Mouse (Mus musculus) testis, adult 10 weeks (tissue): ENCODE results near the gene Gzmc. TPM values are rescaled to one million over a fixed set of nuclear protein-coding genes. Genes with fewer than 3 reads are reported as not detected.

Experiments
- polyA plus RNA-seq: library from polyadenylated mRNA; stranded (reverse); fragments of 350-450 nt; fragmentation: Illumina TruSeq; extraction: RNeasy Lipid Tissue Mini Kit (QIAGEN cat#74804); gene quantifications from one replicate; pipeline ENCODE4 v1.2.3, GENCODE M21; 2014; ENCODE audit warnings: low read depth, low replicate concordance

Gzmc gene
- polyA plus RNA-seq = not detected

DNA sequence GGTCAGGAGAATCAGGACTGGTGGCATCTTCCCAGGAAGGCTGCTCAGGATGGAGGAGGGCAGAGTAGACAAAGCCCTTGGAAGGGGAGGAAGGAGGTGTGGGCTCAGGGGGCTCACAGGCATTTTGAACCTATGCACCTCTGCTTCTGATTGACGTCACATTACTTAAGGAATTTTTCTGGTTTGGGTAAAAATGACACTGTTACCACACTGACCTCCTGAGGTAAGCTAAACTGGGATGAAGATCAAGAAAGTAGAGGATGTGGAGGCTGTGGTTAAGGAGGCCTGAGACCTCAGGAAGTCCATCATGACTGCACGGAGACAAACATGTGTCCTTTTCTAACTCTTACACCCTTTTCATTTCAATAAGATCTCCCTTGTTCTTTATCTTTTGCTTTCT is at the start of gene Gzmc:
TSS of gene Gzmc (minus strand) at position 101 of the 400 bp plus-strand sequence.

DNA sequence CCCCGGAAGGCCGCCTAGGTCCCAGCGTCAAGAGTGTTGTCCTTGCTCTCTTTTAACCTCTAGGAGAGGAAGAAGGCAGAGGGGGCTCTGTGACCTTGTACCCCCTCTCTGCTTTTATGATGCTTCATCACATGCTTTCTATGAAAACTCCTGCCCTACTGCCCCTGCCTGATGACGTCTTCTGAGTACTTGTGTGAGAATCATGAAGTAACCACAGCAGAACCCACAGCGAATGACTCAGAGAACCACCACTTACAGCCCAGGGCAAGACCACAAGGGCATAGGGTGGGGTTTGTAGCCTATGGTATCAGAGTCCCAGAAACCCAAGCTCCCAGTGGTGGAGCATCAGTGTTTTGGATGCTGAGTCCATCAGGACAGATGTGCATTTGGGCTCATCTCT is 27.7 kb upstream of the Gzmc start, which contains the start of gene Gzmb:
TSS of gene Gzmb (minus strand) at position 108 of the 400 bp plus-strand sequence.

DNA sequence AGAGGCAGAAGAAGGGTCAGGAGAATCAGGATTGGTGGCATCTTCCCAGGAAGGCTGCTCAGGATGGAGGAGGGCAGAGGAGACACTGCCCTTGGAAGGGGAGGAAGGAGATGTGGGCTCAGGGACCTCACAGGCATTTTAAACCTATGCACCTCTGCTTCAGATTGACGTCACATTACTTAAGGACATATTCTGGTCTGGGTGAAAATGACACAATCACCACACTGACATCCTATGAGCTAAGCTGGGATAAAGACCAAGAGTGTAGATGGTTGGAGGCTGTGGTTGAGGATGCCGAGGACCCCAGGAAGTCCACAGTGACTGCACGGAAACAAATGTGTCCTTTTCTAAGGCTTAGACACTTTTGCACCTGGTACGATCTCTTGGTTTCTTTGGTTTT is 23.1 kb downstream of the Gzmc start, which contains the start of gene Gzmf:
TSS of gene Gzmf (minus strand) at position 101 of the 400 bp plus-strand sequence.

Other genes with a start within 250 kb of the Gzmc start
- not detected for gene Mcpt1, start 216.7 kb downstream of the Gzmc start, polyA plus RNA-seq
- gene Mcpt9, start 204.2 kb downstream of the Gzmc start, polyA plus RNA-seq = not detected
- gene Mcpt2, start 192.6 kb downstream of the Gzmc start, polyA plus RNA-seq = not detected
- 0.25 TPM for gene Mcpt4, start 172.3 kb downstream of the Gzmc start, polyA plus RNA-seq
- not detected for gene Mcpt8, start 149.4 kb downstream of the Gzmc start, polyA plus RNA-seq
- not detected for gene Ctsg, start 132.1 kb downstream of the Gzmc start, polyA plus RNA-seq
- gene Gzme, start 114.0 kb downstream of the Gzmc start, polyA plus RNA-seq = not detected
- not detected for gene Gzmd, start 102.0 kb downstream of the Gzmc start, polyA plus RNA-seq
- gene Gzmg, start 75.1 kb downstream of the Gzmc start, polyA plus RNA-seq = not detected
- gene Gzmn, start 60.1 kb downstream of the Gzmc start, polyA plus RNA-seq = 39.5 TPM
- not detected for gene Gzmf, start 23.2 kb downstream of the Gzmc start, polyA plus RNA-seq
- not detected for gene Gzmb, start 27.6 kb upstream of the Gzmc start, polyA plus RNA-seq
- gene Atp12a, start 130.4 kb upstream of the Gzmc start, polyA plus RNA-seq = 0.20 TPM
- 517 TPM for gene Rnf17, start 167.9 kb upstream of the Gzmc start, polyA plus RNA-seq